Mouse (Mus musculus) hindbrain, embryonic 12.5 days (tissue): Measurements from ENCODE around the gene Syt1. TPM values are rescaled to one million over a fixed set of nuclear protein-coding genes. Genes with fewer than 3 reads are reported as not detected.
A peak's percentile ranks its signal among the peaks of the same experiment; 100 is the strongest.

ENCODE experiments used
- ATAC-seq: fragments of 200-750 bp; cut with Nextera tagmentation; 2 replicates; pipeline ENCODE4 v1.8.0; 2017; ENCODE audit warnings: moderate TSS enrichment; ENCODE audit not compliant: low FRiP score
- H3K27ac ChIP-seq: fragments of 300-500 bp; sonication (generic); 2 replicates; pipeline ENCODE4 v1.5.1; 2016; ENCODE audit warnings: mild to moderate bottlenecking
- H3K27me3 ChIP-seq: fragments of 300-500 bp; sonication (generic); 2 replicates; pipeline ENCODE4 v1.6.1; 2016; ENCODE audit warnings: mild to moderate bottlenecking
- H3K36me3 ChIP-seq: fragments of 300-500 bp; sonication (generic); 2 replicates; pipeline ENCODE4 v1.6.1; 2016; ENCODE audit warnings: mild to moderate bottlenecking
- H3K4me1 ChIP-seq: fragments of 300-500 bp; sonication (generic); 2 replicates; pipeline ENCODE4 v1.6.1; 2016
- H3K4me2 ChIP-seq: fragments of 300-500 bp; sonication (generic); replicated peaks from 2 replicates; pipeline ENCODE4 v1.6.1; 2016; ENCODE audit warnings: mild to moderate bottlenecking
- H3K4me3 ChIP-seq: fragments of 300-500 bp; sonication (generic); 2 replicates; pipeline ENCODE4 v1.5.1; 2016; ENCODE audit warnings: mild to moderate bottlenecking
- H3K9ac ChIP-seq: fragments of 300-500 bp; sonication (generic); 2 replicates; pipeline ENCODE4 v1.6.1; 2016; ENCODE audit warnings: mild to moderate bottlenecking, moderate library complexity
- H3K9me3 ChIP-seq: fragments of 300-500 bp; sonication (generic); replicated peaks from 2 replicates; pipeline ENCODE4 v1.6.1; 2016; ENCODE audit warnings: mild to moderate bottlenecking
- WGBS: fragments of 180-500 bp; shearing (Covaris S2); methylation state at CpG from one replicate; pipeline ENCODE4 v1.1.7; 2016; 5-methylcytosine and 5-hydroxymethylcytosine counted together
- polyA plus RNA-seq: library from polyadenylated mRNA; unstranded; fragments of >200 nt; fragmentation: Nextera tagmentation; extraction: Ambion mirVana; gene quantifications from 2 replicates; pipeline ENCODE4 v1.2.1, GENCODE M21; 2016

Gene Syt1
- polyA plus RNA-seq, 1 experiment from 2014 or later = 40.3 TPM

GRCm38 (mm10) chr10:108875730-108876129, 135.1 kb downstream of the Syt1 start:
- Histone ChIP-seq H3K27ac (no peak overlapping the region), H3K4me3 (no peak overlapping the region), H3K4me2 (no peak overlapping the region), H3K4me1 (no peaks in the 10 kb centered on the region), H3K9ac (no peak overlapping the region), H3K9me3 (no peaks in the 10 kb centered on the region), H3K27me3 (no peaks in the 10 kb centered on the region), H3K36me3 (no peaks in the 10 kb centered on the region)
- no peak for ATAC-seq
- WGBS = 81% methylated on average over 5 of the region's 5 CpGs

- no peaks in the 10 kb centered on the region for H3K36me3 ChIP-seq
- no peaks in the 10 kb centered on the region for H3K9me3 ChIP-seq
- H3K27ac ChIP-seq = no peak overlapping the region
- WGBS = 84% methylated on average over 4 of the region's 4 CpGs
- H3K9ac ChIP-seq = no peak overlapping the region
- ATAC-seq = no peak
- no peaks in the 10 kb centered on the region for H3K27me3 ChIP-seq
- H3K4me2 ChIP-seq = no peak overlapping the region
- no peak overlapping the region for H3K4me3 ChIP-seq
- H3K4me1 ChIP-seq = no peaks in the 10 kb centered on the region
Observed at GRCm38 (mm10) chr10:108874687-108875086, 136.1 kb downstream of the Syt1 start.

GRCm38 (mm10) chr10:108872359-108872758, 138.4 kb downstream of the Syt1 start:
- Histone ChIP-seq H3K9me3 (no peaks in the 10 kb centered on the region), H3K9ac (no peak overlapping the region), H3K27me3 (no peaks in the 10 kb centered on the region), H3K36me3 (no peaks in the 10 kb centered on the region), H3K4me1 (no peaks in the 10 kb centered on the region), H3K4me3 (no peak overlapping the region), H3K4me2 (no peak overlapping the region), H3K27ac (no peak overlapping the region)
- 87% methylated on average over 6 of the region's 6 CpGs for WGBS
- ATAC-seq = no peak

GRCm38 (mm10) chr10:108870586-108870985, 140.2 kb downstream of the Syt1 start:
- Histone ChIP-seq H3K4me3 (no peak overlapping the region), H3K27ac (no peak overlapping the region), H3K9me3 (no peaks in the 10 kb centered on the region), H3K4me2 (no peak overlapping the region), H3K36me3 (no peaks in the 10 kb centered on the region), H3K27me3 (no peaks in the 10 kb centered on the region), H3K4me1 (no peaks in the 10 kb centered on the region), H3K9ac (no peak overlapping the region)
- WGBS = 69% methylated on average over 4 of the region's 4 CpGs
- ATAC-seq = no peak

- Histone ChIP-seq H3K9ac (no peak overlapping the region), H3K36me3 (no peaks in the 10 kb centered on the region), H3K4me1 (no peaks in the 10 kb centered on the region), H3K4me3 (no peak overlapping the region), H3K4me2 (no peak overlapping the region), H3K27me3 (no peaks in the 10 kb centered on the region), H3K9me3 (no peaks in the 10 kb centered on the region), H3K27ac (no peak overlapping the region)
- 87% methylated on average over 4 of the region's 4 CpGs for WGBS
- ATAC-seq = no peak
Observed at GRCm38 (mm10) chr10:108868136-108868535, 142.6 kb downstream of the Syt1 start.

GRCm38 (mm10) chr10:108867202-108867601, 143.6 kb downstream of the Syt1 start:
- H3K9me3 ChIP-seq = no peaks in the 10 kb centered on the region
- no peaks in the 10 kb centered on the region for H3K27me3 ChIP-seq
- H3K36me3 ChIP-seq = no peaks in the 10 kb centered on the region
- no peak overlapping the region for H3K27ac ChIP-seq
- no peaks in the 10 kb centered on the region for H3K4me1 ChIP-seq
- no peak for ATAC-seq
- no peak overlapping the region for H3K9ac ChIP-seq
- WGBS = 76% methylated on average over 6 of the region's 6 CpGs
- no peak overlapping the region for H3K4me3 ChIP-seq
- H3K4me2 ChIP-seq = no peak overlapping the region

GRCm38 (mm10) chr10:108865586-108865985, 145.2 kb downstream of the Syt1 start:
- Histone ChIP-seq H3K36me3 (no peaks in the 10 kb centered on the region), H3K4me3 (no peak overlapping the region), H3K9me3 (no peaks in the 10 kb centered on the region), H3K27me3 (no peaks in the 10 kb centered on the region), H3K27ac (no peak overlapping the region), H3K4me1 (no peaks in the 10 kb centered on the region), H3K9ac (no peak overlapping the region), H3K4me2 (no peak overlapping the region)
- WGBS = 98% methylated on average over 4 of the region's 4 CpGs
- no peak for ATAC-seq

- WGBS = 84% methylated on average over 6 of the region's 6 CpGs
- no peak for ATAC-seq
Observed at GRCm38 (mm10) chr10:108855986-108856385, 154.8 kb downstream of the Syt1 start.

GRCm38 (mm10) chr10:108852757-108853156, 158.0 kb downstream of the Syt1 start:
- 83% methylated on average over 4 of the region's 4 CpGs for WGBS
- ATAC-seq = no peak
- no peaks in the 10 kb centered on the region for H3K27me3 ChIP-seq
- H3K9ac ChIP-seq = no peak overlapping the region
- no peak overlapping the region for H3K27ac ChIP-seq
- H3K4me2 ChIP-seq = no peak overlapping the region
- H3K4me3 ChIP-seq = no peak overlapping the region
- no peaks in the 10 kb centered on the region for H3K4me1 ChIP-seq
- no peaks in the 10 kb centered on the region for H3K36me3 ChIP-seq
- no peaks in the 10 kb centered on the region for H3K9me3 ChIP-seq

More at GRCm38 (mm10) chr10:108855986-108856385, 154.8 kb downstream of the Syt1 start:
- Histone ChIP-seq H3K4me2 (no peak overlapping the region), H3K4me1 (no peaks in the 10 kb centered on the region), H3K36me3 (no peaks in the 10 kb centered on the region), H3K9me3 (no peaks in the 10 kb centered on the region), H3K9ac (no peak overlapping the region), H3K27ac (no peak overlapping the region), H3K4me3 (no peak overlapping the region), H3K27me3 (no peaks in the 10 kb centered on the region)

GRCm38 (mm10) chr10:108837434-108837833, 173.3 kb downstream of the Syt1 start:
- ATAC-seq = no peak
- no peak overlapping the region for H3K9ac ChIP-seq
- no peaks in the 10 kb centered on the region for H3K36me3 ChIP-seq
- WGBS = 86% methylated on average over 1 of the region's 1 CpGs
- no peak overlapping the region for H3K4me3 ChIP-seq
- H3K27ac ChIP-seq = no peak overlapping the region
- no peaks in the 10 kb centered on the region for H3K4me1 ChIP-seq
- H3K4me2 ChIP-seq = no peak overlapping the region
- no peaks in the 10 kb centered on the region for H3K9me3 ChIP-seq
- H3K27me3 ChIP-seq = no peaks in the 10 kb centered on the region

GRCm38 (mm10) chr10:108832248-108832647, 178.5 kb downstream of the Syt1 start:
- H3K27ac ChIP-seq = peak overlapping the region; percentile 63; the same call in 1 of the 2 replicates
- WGBS = 85% methylated on average over 6 of the region's 6 CpGs
- no peak overlapping the region for H3K4me3 ChIP-seq
- peak; percentile 61; the same call in 1 of the 2 replicates for ATAC-seq
- H3K9me3 ChIP-seq = no peaks in the 10 kb centered on the region
- peaks cover 2% of the 10 kb centered on the region; the same call in 1 of the 2 replicates for H3K4me1 ChIP-seq
- no peaks in the 10 kb centered on the region for H3K27me3 ChIP-seq
- H3K4me2 ChIP-seq = no peak overlapping the region
- no peaks in the 10 kb centered on the region for H3K36me3 ChIP-seq
- H3K9ac ChIP-seq = no peak overlapping the region

- ATAC-seq = peak; percentile 71; the same call in 1 of the 2 replicates
- Histone ChIP-seq H3K36me3 (no peaks in the 10 kb centered on the region), H3K4me3 (no peak overlapping the region), H3K4me2 (no peak overlapping the region), H3K4me1 (peaks cover 2% of the 10 kb centered on the region; the same call in 1 of the 2 replicates), H3K27ac (peak overlapping the region; percentile 63; the same call in 1 of the 2 replicates), H3K9me3 (no peaks in the 10 kb centered on the region), H3K27me3 (no peaks in the 10 kb centered on the region), H3K9ac (no peak overlapping the region)
- 61% methylated on average over 6 of the region's 6 CpGs for whole genome bisulfite sequencing
Observed at GRCm38 (mm10) chr10:108831801-108832200, 179.0 kb downstream of the Syt1 start.

- no peaks in the 10 kb centered on the region for H3K36me3 ChIP-seq
- no peak overlapping the region for H3K4me3 ChIP-seq
- no peak overlapping the region for H3K27ac ChIP-seq
- H3K9me3 ChIP-seq = no peaks in the 10 kb centered on the region
- H3K4me1 ChIP-seq = no peaks in the 10 kb centered on the region
- 74% methylated on average over 6 of the region's 6 CpGs for WGBS
- ATAC-seq = no peak
- no peak overlapping the region for H3K9ac ChIP-seq
- H3K27me3 ChIP-seq = no peaks in the 10 kb centered on the region
- no peak overlapping the region for H3K4me2 ChIP-seq
Observed at GRCm38 (mm10) chr10:108822273-108822672, 188.5 kb downstream of the Syt1 start.
